Mouse (Mus musculus) stomach, embryonic 16.5 days (tissue): ENCODE data around the gene Sptssa. TPM values are rescaled to one million over a fixed set of nuclear protein-coding genes. Genes with fewer than 3 reads are reported as not detected.
A peak's percentile ranks its signal among the peaks of the same experiment; 100 is the strongest.

Source experiments
- ATAC-seq: fragments of 200-750 bp; cut with Nextera tagmentation; 2 replicates; pipeline ENCODE4 v1.8.0; 2017; ENCODE audit warnings: moderate number of reproducible peaks, moderate TSS enrichment; ENCODE audit not compliant: insufficient read depth, low FRiP score
- H3K27ac ChIP-seq: fragments of 300-500 bp; sonication (generic); 2 replicates; pipeline ENCODE4 v1.5.1; 2014; ENCODE audit warnings: low read length
- H3K27me3 ChIP-seq: fragments of 300-500 bp; sonication (generic); 2 replicates; pipeline ENCODE4 v1.6.1; 2014; ENCODE audit warnings: low read length, control low read depth, mixed read lengths; ENCODE audit not compliant: control insufficient read depth, insufficient read depth
- H3K36me3 ChIP-seq: fragments of 300-500 bp; sonication (generic); 2 replicates; pipeline ENCODE4 v1.6.1; 2014; ENCODE audit warnings: low read length; ENCODE audit not compliant: control insufficient read depth, insufficient read depth
- H3K4me1 ChIP-seq: fragments of 300-500 bp; sonication (generic); 2 replicates; pipeline ENCODE4 v1.6.1; 2014; ENCODE audit warnings: low read length, control low read depth, mixed read lengths; ENCODE audit not compliant: control insufficient read depth, insufficient read depth
- H3K4me2 ChIP-seq: fragments of 300-500 bp; sonication (generic); 2 replicates; pipeline ENCODE4 v1.6.1; 2014; ENCODE audit warnings: low read depth, low read length, mixed read lengths
- H3K4me3 ChIP-seq: fragments of 300-500 bp; sonication (generic); replicated peaks from 2 replicates; pipeline ENCODE4 v1.5.1; 2014; ENCODE audit warnings: mild to moderate bottlenecking, low read length
- H3K9ac ChIP-seq: fragments of 300-500 bp; sonication (generic); 2 replicates; pipeline ENCODE4 v1.6.1; 2014; ENCODE audit warnings: low read length
- H3K9me3 ChIP-seq: fragments of 300-500 bp; sonication (generic); replicated peaks from 2 replicates; pipeline ENCODE4 v1.6.1; 2016; ENCODE audit warnings: low read length, control low read depth; ENCODE audit not compliant: control insufficient read depth
- WGBS: fragments of 180-500 bp; shearing (Covaris S2); extraction: QIAGEN DNeasy Blood & Tissue Kit; methylation state at CpG from one replicate; pipeline ENCODE4 v1.1.7; 2014; 5-methylcytosine and 5-hydroxymethylcytosine counted together
- polyA plus RNA-seq: library from polyadenylated mRNA; unstranded; fragments of >200 nt; fragmentation: Nextera tagmentation; extraction: Ambion mirVana; gene quantifications from 2 replicates; pipeline ENCODE4 v1.2.1, GENCODE M21; 2015

Gene Sptssa
- polyA plus RNA-seq, 1 experiment from 2014 or later, result 225 TPM

- Histone ChIP-seq H3K27ac (no peak overlapping the region), H3K4me1 (no peaks in the 10 kb centered on the region), H3K36me3 (peaks cover under 1% of the 10 kb centered on the region; the same call in 1 of the 2 replicates), H3K4me2 (no peak overlapping the region), H3K9ac (no peak overlapping the region), H3K27me3 (no peaks in the 10 kb centered on the region), H3K9me3 (no peaks in the 10 kb centered on the region), H3K4me3 (no peak overlapping the region)
- ATAC-seq, result no peak
- 82% methylated on average over 2 of the region's 2 CpGs for WGBS
Observed at GRCm38 (mm10) chr12:54644947-54645346, 11.4 kb downstream of the Sptssa start.

- no peaks in the 10 kb centered on the region; the same call in 1 of the 2 replicates for H3K36me3 ChIP-seq
- no peaks in the 10 kb centered on the region for H3K9me3 ChIP-seq
- H3K9ac ChIP-seq, result no peak overlapping the region
- no peak overlapping the region for H3K27ac ChIP-seq
- no peak overlapping the region for H3K4me2 ChIP-seq
- WGBS, result 36% methylated on average over 5 of the region's 5 CpGs
- H3K4me1 ChIP-seq, result no peaks in the 10 kb centered on the region
- no peak overlapping the region for H3K4me3 ChIP-seq
- H3K27me3 ChIP-seq, result no peaks in the 10 kb centered on the region
- no peak; the same call in 1 of the 2 replicates for ATAC-seq
Observed at GRCm38 (mm10) chr12:54643320-54643892, 13.0 kb downstream of the Sptssa start.

GRCm38 (mm10) chr12:54641374-54641773 is 15.0 kb downstream of the Sptssa start:
- WGBS, result 96% methylated on average over 4 of the region's 4 CpGs
- H3K27me3 ChIP-seq, result no peaks in the 10 kb centered on the region
- no peaks in the 10 kb centered on the region; the same call in 1 of the 2 replicates for H3K36me3 ChIP-seq
- no peak overlapping the region for H3K27ac ChIP-seq
- no peak overlapping the region for H3K4me3 ChIP-seq
- no peak for ATAC-seq
- no peaks in the 10 kb centered on the region for H3K4me1 ChIP-seq
- H3K4me2 ChIP-seq, result no peak overlapping the region
- no peaks in the 10 kb centered on the region for H3K9me3 ChIP-seq
- no peak overlapping the region for H3K9ac ChIP-seq

DNA sequence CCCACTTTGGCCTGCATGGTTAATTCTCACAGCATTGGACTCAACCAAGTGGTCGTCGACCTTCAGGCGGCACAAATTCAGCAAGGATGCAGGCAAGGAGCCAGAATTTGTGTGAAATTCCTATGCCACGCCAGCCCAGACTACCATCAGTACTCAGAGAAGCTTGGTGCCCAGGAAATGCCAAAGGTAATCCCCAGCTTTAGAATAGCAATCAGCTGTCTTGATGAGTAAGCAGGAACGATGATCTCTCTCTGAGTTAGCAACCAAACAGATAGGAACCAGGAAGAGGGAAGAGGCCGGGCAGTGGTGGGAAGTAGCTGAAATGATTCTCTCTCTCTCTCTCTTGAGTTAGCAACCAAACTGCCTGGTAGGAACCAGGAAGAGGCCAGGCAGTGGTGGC is 16.1 kb downstream of the Sptssa start:
- Histone ChIP-seq H3K9ac (no peak overlapping the region), H3K4me3 (no peak overlapping the region), H3K27ac (no peak overlapping the region), H3K36me3 (no peaks in the 10 kb centered on the region; the same call in 1 of the 2 replicates), H3K4me1 (no peaks in the 10 kb centered on the region), H3K27me3 (no peaks in the 10 kb centered on the region), H3K9me3 (no peaks in the 10 kb centered on the region), H3K4me2 (no peak overlapping the region)
- ATAC-seq, result no peak
- WGBS, result 88% methylated on average over 6 of the region's 6 CpGs

DNA sequence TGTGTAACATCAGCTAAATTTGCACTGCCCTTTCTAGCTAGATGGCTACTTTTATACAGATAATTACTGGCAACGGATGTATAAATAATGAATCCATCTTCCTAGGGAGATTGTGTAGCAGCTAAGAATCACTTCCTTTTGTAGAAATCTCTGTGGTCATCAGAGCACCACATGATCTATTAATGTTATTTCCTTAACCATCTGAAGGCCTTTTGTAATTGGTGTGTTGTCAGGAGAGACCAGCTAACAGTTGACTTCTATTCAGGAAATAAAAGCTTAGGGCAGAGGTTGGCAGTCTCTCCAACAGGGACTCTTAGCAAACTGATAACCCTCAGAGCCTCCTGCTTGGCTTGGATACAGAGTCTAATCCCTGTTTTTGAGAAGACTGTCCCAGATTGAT is 19.3 kb downstream of the Sptssa start:
- H3K4me2 ChIP-seq, result no peak overlapping the region
- ATAC-seq, result no peak
- no peak overlapping the region for H3K27ac ChIP-seq
- no peaks in the 10 kb centered on the region for H3K36me3 ChIP-seq
- H3K4me1 ChIP-seq, result no peaks in the 10 kb centered on the region
- H3K27me3 ChIP-seq, result no peaks in the 10 kb centered on the region
- no peak overlapping the region for H3K4me3 ChIP-seq
- no peak overlapping the region for H3K9ac ChIP-seq
- no peaks in the 10 kb centered on the region for H3K9me3 ChIP-seq
- WGBS, result 68% methylated on average over 1 of the region's 1 CpGs

DNA sequence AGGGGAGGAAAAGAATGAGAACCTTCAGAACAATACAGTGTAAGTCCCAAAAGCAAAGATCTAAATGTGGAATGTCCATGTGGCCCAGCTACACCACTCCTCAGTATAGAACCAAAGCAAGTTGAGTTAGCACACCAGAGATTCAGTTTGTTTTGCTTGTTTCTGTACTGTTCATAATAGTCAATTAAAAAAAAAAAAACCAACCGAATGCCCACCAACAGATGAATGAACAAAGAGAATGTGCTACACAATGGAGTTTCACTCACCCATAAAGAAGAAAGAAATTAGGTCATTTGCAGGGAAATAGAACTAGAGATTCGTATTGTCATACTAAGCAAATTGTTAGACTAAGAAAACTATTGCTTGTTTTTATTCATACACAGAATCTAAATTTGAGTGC is 24.2 kb downstream of the Sptssa start:
- Histone ChIP-seq H3K4me2 (no peak overlapping the region), H3K4me1 (no peaks in the 10 kb centered on the region), H3K27ac (no peak overlapping the region), H3K9me3 (no peaks in the 10 kb centered on the region), H3K27me3 (no peaks in the 10 kb centered on the region), H3K9ac (no peak overlapping the region), H3K4me3 (no peak overlapping the region), H3K36me3 (no peaks in the 10 kb centered on the region)
- WGBS, result 89% methylated on average over 2 of the region's 2 CpGs
- ATAC-seq, result no peak

DNA sequence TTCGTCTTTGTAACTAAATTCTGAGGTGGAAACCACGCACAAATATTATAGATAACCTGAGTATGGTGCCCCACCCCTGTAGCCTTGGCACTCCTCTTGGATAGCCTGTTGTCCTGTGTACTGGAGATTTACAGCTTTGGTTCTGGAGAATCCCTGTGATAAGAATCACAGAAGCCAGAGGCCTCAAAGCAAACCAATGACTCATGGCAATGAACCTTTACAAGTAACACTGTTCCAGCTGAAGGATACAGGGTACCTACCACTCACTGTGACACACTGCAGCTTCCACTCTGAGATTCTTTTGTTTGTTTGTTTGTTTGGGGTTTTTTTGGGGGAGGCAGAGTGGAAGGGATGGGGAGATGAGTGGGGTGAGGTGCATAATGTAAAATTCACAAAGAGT is 34.4 kb downstream of the Sptssa start:
- no peak for ATAC-seq
- no peaks in the 10 kb centered on the region for H3K36me3 ChIP-seq
- 80% methylated on average over 2 of the region's 2 CpGs for WGBS
- 0 out of 2 replicates have a peak, but pooled peaks cover 4% of the 10 kb centered on the region for H3K9me3 ChIP-seq
- H3K4me2 ChIP-seq, result no peak overlapping the region
- no peaks in the 10 kb centered on the region for H3K27me3 ChIP-seq
- no peak overlapping the region for H3K27ac ChIP-seq
- H3K4me1 ChIP-seq, result no peaks in the 10 kb centered on the region
- H3K9ac ChIP-seq, result no peak overlapping the region
- H3K4me3 ChIP-seq, result no peak overlapping the region

- H3K4me1 ChIP-seq, result no peaks in the 10 kb centered on the region
- WGBS, result 79% methylated on average over 13 of the region's 13 CpGs
- H3K9me3 ChIP-seq, result 0 out of 2 replicates have a peak, but pooled peaks cover 4% of the 10 kb centered on the region
- no peak overlapping the region for H3K4me3 ChIP-seq
- peak overlapping the region; percentile 36; the same call in 1 of the 2 replicates for H3K27ac ChIP-seq
- H3K4me2 ChIP-seq, result no peak overlapping the region
- H3K36me3 ChIP-seq, result no peaks in the 10 kb centered on the region
- no peak overlapping the region for H3K9ac ChIP-seq
- no peak for ATAC-seq
- no peaks in the 10 kb centered on the region for H3K27me3 ChIP-seq
Observed at GRCm38 (mm10) chr12:54620042-54620705, 36.2 kb downstream of the Sptssa start.

- Histone ChIP-seq H3K9ac (no peak overlapping the region), H3K9me3 (no peaks in the 10 kb centered on the region), H3K4me1 (0 out of 2 replicates have a peak, but pooled peaks cover 4% of the 10 kb centered on the region), H3K4me2 (no peak overlapping the region), H3K27me3 (no peaks in the 10 kb centered on the region), H3K27ac (no peak overlapping the region), H3K36me3 (no peaks in the 10 kb centered on the region), H3K4me3 (no peak overlapping the region)
- 60% methylated on average over 6 of the region's 6 CpGs for WGBS
- ATAC-seq, result no peak
Observed at GRCm38 (mm10) chr12:54608988-54609387, 47.4 kb downstream of the Sptssa start.
